Mouse (Mus musculus): ENCODE data around the gene P2rx1.
A peak's percentile ranks its signal among the peaks of the same experiment; 100 is the strongest.

Gene P2rx1

GRCm38 (mm10) chr11:72998771-72999170 lies at the start of gene P2rx1:
Gene P2rx1 (plus strand): TSS chr11:72999103.
- DNase-seq (ENCODE audit: low read depth): no peak

DNA sequence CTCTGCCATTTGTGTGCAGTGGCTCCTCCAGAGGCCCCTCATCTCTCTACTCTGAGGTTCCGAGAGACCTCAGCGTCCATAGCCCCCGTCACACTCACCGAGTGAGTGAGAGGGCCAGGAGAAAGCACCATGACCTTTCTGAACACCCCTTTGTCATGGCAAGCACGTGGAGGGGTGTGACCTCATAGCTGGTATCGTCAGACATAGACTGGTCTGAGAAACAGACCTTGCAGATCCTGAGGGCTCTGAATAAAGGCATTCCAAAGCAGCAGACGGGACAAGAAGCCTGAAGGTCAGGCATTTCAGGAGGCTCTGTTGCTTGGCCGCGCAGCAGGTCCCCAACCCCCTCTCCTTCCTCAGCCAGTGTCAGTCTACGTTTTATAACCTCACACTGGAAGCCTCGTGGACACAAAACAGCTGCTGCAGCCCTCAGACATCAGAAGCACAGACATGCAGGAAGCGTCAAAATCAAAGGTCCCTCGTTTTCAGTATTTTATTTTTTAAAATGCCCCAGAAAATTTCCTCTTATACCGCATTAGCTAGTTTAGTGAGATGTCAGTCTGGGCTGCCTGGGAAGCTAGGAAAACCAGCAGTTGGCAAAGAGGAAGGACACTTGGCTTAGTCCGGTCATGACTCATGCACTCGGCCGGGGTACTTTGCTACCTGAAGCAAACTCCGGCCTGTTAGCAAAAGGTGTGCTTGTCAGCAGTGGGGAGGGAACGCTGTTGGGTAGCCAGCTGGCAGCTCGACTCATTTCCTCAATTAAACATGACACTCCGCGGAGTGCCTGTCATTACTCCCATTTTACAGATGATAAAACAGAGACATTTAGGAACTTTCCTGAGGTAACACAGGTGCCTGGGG lies 47.5 kb upstream of the P2rx1 start:
- peak; percentile 25 for DNase-seq (ENCODE audit: low read depth)

DNA sequence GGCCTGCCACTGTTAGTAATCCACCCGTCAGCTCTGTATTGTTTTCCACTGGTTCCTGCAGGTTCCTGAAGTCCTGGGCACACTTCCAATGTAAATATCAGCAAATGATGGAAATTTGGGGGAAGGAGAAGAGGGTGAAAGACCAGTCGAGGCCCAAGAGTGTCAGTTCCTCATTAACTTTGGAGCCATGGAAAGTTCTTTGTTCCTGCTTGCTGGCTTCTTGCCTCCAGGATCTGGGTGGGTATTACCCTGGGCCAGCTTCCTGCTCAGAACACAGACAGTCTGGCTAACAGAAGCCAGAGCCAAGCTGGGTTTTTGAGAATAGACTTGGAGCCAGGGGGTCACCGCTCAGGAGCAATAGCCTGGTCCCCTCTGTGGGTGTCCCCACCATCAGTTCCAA lies 46.7 kb upstream of the P2rx1 start:
- peak; percentile 36 for DNase-seq (ENCODE audit: low read depth)

DNA sequence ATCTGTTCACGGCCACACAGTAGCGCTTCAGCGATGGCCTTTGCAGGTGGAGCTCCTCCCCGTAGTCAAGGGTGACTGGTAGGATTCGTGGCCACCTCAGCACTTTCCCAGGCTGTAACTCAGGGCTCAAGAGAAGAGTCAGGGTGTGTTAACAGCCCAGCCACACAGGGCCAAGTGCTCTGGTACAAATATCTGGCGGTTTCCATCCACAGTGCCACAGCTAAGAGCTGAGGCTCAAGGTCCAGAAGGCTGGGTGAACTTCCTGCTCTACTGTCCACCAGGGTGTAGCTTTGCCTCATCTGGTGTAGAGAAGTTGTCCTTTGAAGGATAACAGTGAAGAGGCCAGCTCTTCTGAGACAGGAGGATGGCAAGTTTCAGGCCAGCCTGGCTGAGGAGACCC lies 46.2 kb upstream of the P2rx1 start:
- no peak for DNase-seq (ENCODE audit: low read depth)

DNA sequence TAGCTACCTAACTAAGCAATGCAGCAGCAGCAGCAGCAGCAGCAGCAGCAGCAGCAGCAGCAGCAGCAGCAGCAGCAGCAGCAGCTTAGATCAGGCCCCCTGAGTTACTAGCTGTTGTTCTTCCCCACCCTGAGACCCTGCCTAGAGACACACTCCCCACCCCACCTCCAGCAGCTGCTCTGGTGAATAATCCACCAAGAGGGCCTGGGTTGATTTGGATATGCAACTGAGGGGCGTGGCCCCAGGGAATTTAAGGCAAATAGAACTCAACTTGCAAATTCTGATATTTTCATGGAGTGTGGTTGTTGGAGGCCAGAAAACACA lies 45.8 kb upstream of the P2rx1 start:
- DNase-seq (ENCODE audit: low read depth): no peak

- no peak for DNase-seq (ENCODE audit: low read depth)
These were observed 45.3 kb upstream of the P2rx1 start for GRCm38 (mm10) chr11:72953440-72954151.

- no peak for DNase-seq (ENCODE audit: low read depth)
These were observed 44.7 kb upstream of the P2rx1 start for GRCm38 (mm10) chr11:72954216-72954615.

DNA sequence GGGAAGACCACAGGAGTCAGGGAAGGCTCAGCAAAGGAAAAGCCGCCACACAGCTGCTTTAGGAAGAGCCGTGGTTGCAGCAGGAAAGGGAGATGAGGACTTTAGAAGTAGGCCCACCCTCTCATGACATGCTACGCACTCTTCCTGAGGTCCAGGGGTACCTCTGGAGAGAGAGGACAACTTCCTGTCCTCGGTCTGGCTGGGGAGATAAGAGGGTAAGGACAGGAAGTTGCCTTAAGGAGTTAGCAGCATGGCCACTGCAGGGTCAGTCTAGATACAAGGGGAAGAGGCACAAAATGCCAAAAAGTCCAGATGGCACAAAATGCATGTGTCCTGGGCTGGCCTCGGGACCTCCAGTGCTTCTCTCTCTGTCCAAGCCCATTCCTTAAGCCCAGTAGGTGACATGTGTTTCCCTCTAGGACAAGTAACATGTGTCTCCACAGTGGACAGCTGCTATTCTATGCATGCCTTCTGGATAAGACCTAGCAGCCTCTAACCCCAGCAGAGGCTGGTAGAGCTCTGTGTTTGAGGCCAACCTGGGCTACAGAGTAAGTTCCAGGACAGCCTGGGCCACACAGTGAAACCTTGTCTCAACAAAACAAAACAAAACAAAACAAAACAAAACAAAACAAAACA lies 43.4 kb upstream of the P2rx1 start:
- no peak for DNase-seq (ENCODE audit: low read depth)

- DNase-seq (ENCODE audit: low read depth): no peak
These were observed 41.6 kb upstream of the P2rx1 start for GRCm38 (mm10) chr11:72957318-72957717.

DNA sequence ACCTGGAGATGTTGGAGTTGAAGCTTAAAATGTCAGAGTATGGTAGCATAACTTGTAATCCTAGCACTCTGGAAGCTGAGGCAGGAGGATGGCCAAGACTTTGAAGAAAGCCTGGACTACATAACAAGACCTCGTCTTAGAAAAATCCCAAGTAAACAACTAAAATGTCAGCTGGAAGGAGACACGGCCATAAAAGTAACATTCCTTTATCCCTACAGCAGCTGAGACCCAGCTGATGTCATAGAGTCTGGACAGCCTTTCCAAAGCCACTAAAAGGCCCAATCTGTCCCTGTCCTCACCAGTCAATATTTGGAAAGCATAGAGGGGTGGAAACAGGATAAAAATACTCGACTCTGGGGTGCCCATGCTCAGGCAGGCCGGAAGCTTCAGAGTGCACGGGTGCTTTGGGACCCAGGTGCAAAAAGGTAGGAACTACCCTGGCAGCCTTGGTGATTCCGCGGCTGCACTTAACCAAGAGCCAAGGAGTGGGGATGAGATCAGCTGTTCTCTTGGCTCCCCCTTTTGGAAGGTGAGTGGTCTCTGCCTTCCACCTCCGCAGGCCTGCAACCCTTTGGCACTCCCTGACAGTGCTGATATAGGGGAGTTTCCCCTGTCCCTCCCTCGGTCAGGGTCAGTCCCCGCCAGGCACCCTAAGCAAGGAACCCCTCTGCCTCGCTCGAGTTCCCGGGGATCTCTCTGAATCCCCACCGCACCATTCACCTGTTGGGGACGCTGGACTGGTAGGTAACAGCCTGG lies 38.8 kb upstream of the P2rx1 start:
- DNase-seq (ENCODE audit: low read depth): no peak

DNA sequence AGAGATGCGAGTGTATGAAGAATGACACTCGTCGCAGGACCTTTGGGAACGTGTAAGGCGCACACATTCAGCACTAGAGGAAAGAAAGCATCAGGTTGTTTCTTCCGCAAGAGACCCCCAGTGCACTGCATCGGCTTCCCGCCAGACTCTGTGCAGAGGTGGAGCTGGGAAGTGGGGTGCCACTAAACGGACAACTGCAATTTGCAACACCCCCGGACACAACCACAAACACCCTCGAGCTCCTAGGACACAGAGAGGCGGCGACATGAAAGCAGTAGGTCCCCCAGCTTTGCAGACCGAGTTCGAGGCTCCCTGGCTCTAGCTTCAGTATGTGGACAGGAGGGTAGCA lies 38.2 kb upstream of the P2rx1 start:
- DNase-seq (ENCODE audit: low read depth): no peak

DNA sequence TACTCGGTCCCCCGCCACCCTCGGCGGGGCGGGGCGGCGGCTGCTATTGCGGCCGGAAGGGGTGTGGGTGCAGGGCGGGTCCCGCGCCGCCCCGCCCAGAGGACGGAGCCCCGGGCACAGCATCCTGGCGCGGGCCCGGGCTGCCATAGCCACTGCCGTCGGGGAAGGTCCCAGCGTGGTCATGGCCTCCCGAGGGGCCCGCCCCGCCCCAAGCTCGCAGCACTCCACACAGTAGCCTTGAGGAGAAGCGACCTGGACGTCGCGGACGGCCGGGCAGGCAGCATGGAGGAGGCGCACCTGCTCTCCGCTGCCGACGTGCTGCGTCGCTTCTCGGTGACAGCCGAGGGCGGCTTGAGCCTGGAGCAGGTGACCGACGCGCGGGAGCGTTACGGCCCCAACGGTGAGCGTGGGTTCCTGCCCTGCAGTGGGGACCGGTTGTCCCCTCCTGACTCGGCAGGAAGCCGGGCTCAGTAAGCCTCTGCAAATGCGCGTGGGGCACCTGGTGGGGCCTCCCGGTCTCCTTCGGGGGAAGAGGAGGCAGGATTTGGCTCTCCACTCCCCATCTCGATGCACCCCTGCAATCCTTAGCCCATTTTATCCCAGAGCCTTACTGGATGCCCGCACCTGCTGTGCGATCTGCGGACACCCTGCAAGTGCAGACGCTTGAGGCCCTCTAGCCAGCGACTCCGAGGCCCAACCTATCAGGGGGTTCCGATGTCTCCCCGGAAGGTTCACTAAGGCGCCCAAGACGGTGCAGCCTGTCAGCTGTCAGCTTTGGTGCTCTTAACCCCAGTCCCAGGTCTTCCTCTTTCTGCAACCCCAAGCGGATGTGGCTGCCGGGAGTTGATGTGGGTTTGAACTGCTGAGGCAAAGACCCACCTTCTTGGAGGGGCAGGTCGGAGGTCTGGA lies 37.6 kb upstream of the P2rx1 start, which contains the start of gene Atp2a3:
Gene Atp2a3 (plus strand): TSS at position 98 of the 909 bp plus-strand sequence.
- no peak for DNase-seq (ENCODE audit: low read depth)

- DNase-seq (ENCODE audit: low read depth): no peak
These were observed 36.5 kb upstream of the P2rx1 start for GRCm38 (mm10) chr11:72962378-72962777.

DNA sequence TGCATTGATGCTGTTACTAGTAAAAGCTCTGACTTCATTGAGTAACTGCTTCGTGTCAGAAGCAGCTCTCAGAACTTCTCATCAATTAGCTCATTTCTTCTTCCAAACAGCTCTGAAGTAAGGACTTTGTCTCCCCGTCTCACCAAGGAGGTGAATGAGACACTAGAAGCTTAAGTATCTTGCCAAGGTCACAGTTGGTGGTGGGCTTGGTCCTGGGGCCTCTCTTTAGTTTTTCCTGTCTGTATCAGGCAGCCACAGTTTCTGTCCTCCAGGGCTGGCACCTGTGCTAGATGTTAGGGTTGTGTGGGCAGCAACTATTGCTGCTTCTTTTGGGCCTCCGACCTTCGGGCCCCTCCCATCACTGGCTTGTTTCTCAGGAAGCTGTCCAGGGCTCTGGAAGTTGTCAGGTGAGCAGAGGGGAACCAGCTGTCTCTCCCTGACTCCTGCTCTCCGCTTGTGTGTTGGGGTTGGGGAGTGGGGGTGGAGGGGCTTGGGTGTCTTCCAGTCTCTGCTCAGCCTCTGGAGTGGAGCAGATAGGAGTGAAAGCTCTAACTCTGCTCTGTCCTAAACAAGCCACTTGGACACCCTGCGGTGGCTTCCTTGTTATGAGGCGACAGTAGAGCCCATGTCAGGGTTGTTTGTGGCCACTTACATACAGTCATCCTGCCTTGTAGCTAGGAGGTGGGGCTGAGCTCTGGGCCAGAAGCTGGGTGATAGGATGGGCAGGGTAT lies 35.7 kb upstream of the P2rx1 start:
- no peak for DNase-seq (ENCODE audit: low read depth)

DNA sequence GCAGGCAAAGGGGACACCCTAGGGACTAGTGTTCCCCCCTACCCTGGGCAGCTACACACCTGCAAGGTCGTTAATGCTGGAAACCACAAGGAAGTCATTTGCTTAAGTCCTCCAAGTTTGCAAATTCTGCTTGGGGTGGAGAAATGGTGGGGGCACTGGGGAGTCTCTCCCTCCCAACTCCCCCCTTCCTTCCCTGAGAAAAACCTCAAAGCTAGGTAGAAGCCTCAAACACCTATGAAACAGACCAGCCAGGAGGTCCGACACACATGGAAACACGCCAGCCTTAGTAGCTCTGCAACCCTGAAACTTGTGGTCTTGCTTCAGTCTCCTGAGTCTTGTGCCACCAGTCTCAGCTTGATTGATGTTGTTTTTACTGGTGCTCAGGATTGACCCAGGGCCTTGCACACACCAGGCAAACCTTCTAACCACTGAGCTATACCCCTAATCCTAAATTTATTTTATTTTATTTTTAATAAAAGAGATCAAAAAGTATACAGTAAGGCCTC lies 35.1 kb upstream of the P2rx1 start:
- no peak for DNase-seq (ENCODE audit: low read depth)

DNA sequence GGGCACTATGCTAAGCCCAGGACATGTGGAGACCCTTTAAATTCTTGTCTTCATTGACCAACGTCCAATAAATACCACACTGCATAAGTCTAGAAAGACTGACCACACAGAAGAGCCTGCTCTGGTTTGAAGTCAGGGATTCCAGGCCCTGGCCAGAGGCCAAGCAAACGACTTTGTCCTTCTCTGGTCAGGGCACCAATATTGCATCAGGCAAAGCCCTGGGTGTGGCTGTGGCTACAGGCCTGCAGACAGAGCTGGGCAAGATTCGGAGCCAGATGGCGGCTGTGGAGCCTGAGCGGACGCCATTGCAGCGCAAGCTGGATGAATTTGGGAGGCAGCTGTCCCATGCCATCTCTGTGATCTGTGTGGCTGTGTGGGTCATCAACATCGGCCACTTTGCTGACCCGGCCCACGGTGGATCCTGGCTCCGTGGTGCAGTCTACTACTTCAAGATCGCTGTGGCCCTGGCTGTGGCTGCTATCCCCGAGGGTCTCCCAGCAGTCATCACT lies 23.9 kb upstream of the P2rx1 start:
- DNase-seq (ENCODE audit: low read depth): peak; percentile 14

DNA sequence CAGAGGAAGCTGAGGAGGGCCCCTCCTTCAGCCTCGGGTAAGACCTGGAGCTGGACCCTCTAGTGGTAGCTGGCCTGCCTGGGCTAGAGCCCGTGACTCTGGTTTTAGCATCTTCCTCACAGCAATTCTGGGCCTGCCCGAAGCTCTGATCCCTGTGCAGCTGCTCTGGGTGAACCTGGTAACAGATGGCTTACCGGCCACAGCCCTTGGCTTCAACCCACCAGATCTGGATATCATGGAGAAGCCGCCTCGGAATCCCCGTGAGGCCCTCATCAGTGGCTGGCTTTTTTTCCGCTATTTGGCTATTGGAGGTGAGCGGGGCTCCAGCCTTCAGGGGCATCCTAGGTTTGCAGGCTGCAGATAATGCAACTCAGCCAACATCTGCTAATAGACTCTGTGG lies 16.4 kb upstream of the P2rx1 start:
- no peak for DNase-seq (ENCODE audit: low read depth)

DNA sequence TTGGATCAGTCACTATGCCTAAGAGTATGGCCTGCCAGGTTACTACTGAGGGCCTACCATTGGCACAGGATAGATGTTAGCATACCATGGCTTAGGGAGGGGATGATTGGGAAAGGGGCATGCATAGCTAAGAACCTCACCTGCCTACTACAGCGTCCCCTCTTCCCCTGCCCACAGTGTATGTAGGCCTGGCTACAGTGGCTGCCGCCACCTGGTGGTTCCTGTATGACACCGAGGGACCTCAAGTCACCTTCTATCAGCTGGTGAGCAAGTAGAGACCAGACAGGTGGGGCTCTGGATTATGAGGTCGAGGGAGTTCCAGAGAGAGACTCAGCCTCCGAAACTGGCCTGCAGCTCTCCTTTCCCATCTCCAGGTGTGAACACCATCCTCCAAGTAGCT lies 15.6 kb upstream of the P2rx1 start:
- DNase-seq (ENCODE audit: low read depth): no peak

- no peak for DNase-seq (ENCODE audit: low read depth)
These were observed 12.2 kb upstream of the P2rx1 start for GRCm38 (mm10) chr11:72986745-72987144.

- no peak for DNase-seq (ENCODE audit: low read depth)
These were observed 11.7 kb upstream of the P2rx1 start for GRCm38 (mm10) chr11:72987234-72987633.

Measured in NIH3T3 (cell line).